Mouse (Mus musculus) embryonic stem cell, embryonic (primary cell): Measurements from ENCODE around the gene Slc45a2.

Experiments
- CTCF ChIA-PET, 4 experiments: fragments of 300-600 bp in 2 of 4; fragments of 350-600 bp in 2 of 4; sonication (Branson Sonifier 250); formaldehyde crosslinking; loops; one replicate each; lab custom pipeline; 2022; ENCODE audit warnings: inconsistent platforms in 2 of 4; lab: Charles Lee
- POLR2A ChIA-PET, 4 experiments: fragments of 300-600 bp in 2 of 4; fragments of 350-600 bp in 2 of 4; sonication (Branson Sonifier 250); formaldehyde crosslinking; loops; one replicate each; lab custom pipeline; 2022; ENCODE audit warnings: antibody characterized with exemption in 4 of 4, inconsistent platforms in 1 of 4; lab: Charles Lee

The Slc45a2 gene

GRCm38 (mm10) chr15:10985756-10986155 is 14.8 kb upstream of the Slc45a2 start:
- POLR2A ChIA-PET = interaction anchor here in 3 of 4 experiments (0.6 to 1.0 kb wide), 4 partner anchors 8 to 1795 kb away, joined by 3 to 5 read pairs (median 4); partner anchors contain the start of gene Dnajc21 (in 1 of the 3)
- CTCF ChIA-PET = interaction anchor here in 1 of 4 experiments (0.9 kb wide), 1 partner anchor 65 kb away, joined by 3 read pairs; no protein-coding TSS in a partner anchor

- POLR2A ChIA-PET = interaction anchor here in 1 of 4 experiments (1.1 kb wide), 1 partner anchor 413 kb away, joined by 3 read pairs; the partner anchor contains the start of gene Tars
- CTCF ChIA-PET = interaction anchor here in 1 of 4 experiments (0.9 kb wide), 1 partner anchor 66 kb away, joined by 3 read pairs; no protein-coding TSS in a partner anchor
These were observed 14.0 kb upstream of the Slc45a2 start for GRCm38 (mm10) chr15:10986477-10986876.

- CTCF ChIA-PET = interaction anchor here in 3 of 4 experiments (0.5 to 2.5 kb wide), 9 partner anchors 9 to 520 kb away, joined by 3 to 16 read pairs (median 4); partner anchors contain the start of genes Amacr (in 1 of the 3) and Dnajc21 (in 1 of the 3)
- POLR2A ChIA-PET = interaction anchor here in 3 of 4 experiments (0.7 to 1.6 kb wide), 5 partner anchors 9 to 1048 kb away, joined by 3 to 14 read pairs (median 4); partner anchors contain the start of gene Amacr (in 3 of the 3)
These were observed 10.1 kb upstream of the Slc45a2 start for GRCm38 (mm10) chr15:10990411-10990810.

- ChIA-PET CTCF (interaction anchor here in 3 of 4 experiments (0.6 to 2.5 kb wide), 5 partner anchors 10 to 71 kb away, joined by 3 to 16 read pairs (median 4); partner anchors contain the start of gene Amacr (in 1 of the 3)), POLR2A (interaction anchor here in 3 of 4 experiments (0.6 to 1.6 kb wide), 4 partner anchors 10 to 297 kb away, joined by 3 to 14 read pairs (median 7); partner anchors contain the start of gene Amacr (in 3 of the 3))
These were observed 9.0 kb upstream of the Slc45a2 start for GRCm38 (mm10) chr15:10991566-10991965.

- CTCF ChIA-PET = interaction anchor here in 2 of 4 experiments (1.0 to 1.7 kb wide), 2 partner anchors 9 to 79 kb away, joined by 4 read pairs; no protein-coding TSS in a partner anchor
- POLR2A ChIA-PET = interaction anchor here in 3 of 4 experiments (0.5 to 2.0 kb wide), 7 partner anchors 18 to 993 kb away, joined by 3 to 11 read pairs (median 3); partner anchors contain the start of genes Tars (in 2 of the 3) and Amacr (in 1 of the 3)
These were observed 689 bp upstream of the Slc45a2 start for GRCm38 (mm10) chr15:10999832-11000231.

GRCm38 (mm10) chr15:11003791-11004190 is 3.3 kb downstream of the Slc45a2 start:
- ChIA-PET CTCF (interaction anchor here in 1 of 4 experiments (1.0 kb wide), 1 partner anchor 22 kb away, joined by 3 read pairs; the partner anchor contains the start of gene Amacr), POLR2A (interaction anchor here in 1 of 4 experiments (1.2 kb wide), 1 partner anchor 22 kb away, joined by 3 read pairs; the partner anchor contains the start of gene Amacr)

- CTCF ChIA-PET = interaction anchor here in 1 of 4 experiments (1.3 kb wide), 1 partner anchor 402 kb away, joined by 3 read pairs; no protein-coding TSS in a partner anchor
- POLR2A ChIA-PET = no interaction called here
These were observed 4.1 kb downstream of the Slc45a2 start for GRCm38 (mm10) chr15:11004646-11005045.

- CTCF ChIA-PET = interaction anchor here (0.6 to 2.4 kb wide), 21 partner anchors 8 to 398 kb away, joined by 3 to 27 read pairs (median 4); partner anchors contain the start of genes Rxfp3 (in 2 of the 4), Amacr (in 1 of the 4) and Slc45a2 (in 1 of the 4)
These were observed 8.2 kb downstream of the Slc45a2 start for GRCm38 (mm10) chr15:11008756-11009155.

GRCm38 (mm10) chr15:11010976-11011548 is 10.5 kb downstream of the Slc45a2 start:
- CTCF ChIA-PET = no interaction called here
- POLR2A ChIA-PET = no interaction called here

More at GRCm38 (mm10) chr15:11008756-11009155, 8.2 kb downstream of the Slc45a2 start:
- POLR2A ChIA-PET = interaction anchor here in 1 of 4 experiments (0.5 to 1.2 kb wide), 3 partner anchors 56 to 379 kb away, joined by 3 to 4 read pairs (median 3); partner anchors contain the start of gene Adamts12

GRCm38 (mm10) chr15:11014931-11015330 is 14.4 kb downstream of the Slc45a2 start:
- POLR2A ChIA-PET = interaction anchor here in 1 of 4 experiments (0.8 kb wide), 1 partner anchor 385 kb away, joined by 5 read pairs; no protein-coding TSS in a partner anchor
- CTCF ChIA-PET = no interaction called here

GRCm38 (mm10) chr15:11026801-11027561 is 26.5 kb downstream of the Slc45a2 start:
- ChIA-PET CTCF (no interaction called here), POLR2A (no interaction called here)

GRCm38 (mm10) chr15:11030188-11030587 is 29.7 kb downstream of the Slc45a2 start:
- CTCF ChIA-PET = no interaction called here

GRCm38 (mm10) chr15:11035947-11036474 is 35.5 kb downstream of the Slc45a2 start:
- POLR2A ChIA-PET = interaction anchor here in 2 of 4 experiments (1.1 to 2.1 kb wide), 3 partner anchors 54 to 347 kb away, joined by 3 to 7 read pairs (median 3); partner anchors contain the start of gene Amacr (in 2 of the 2)
- CTCF ChIA-PET = interaction anchor here in 3 of 4 experiments (0.6 to 3.4 kb wide), 5 partner anchors 54 to 372 kb away, joined by 3 to 21 read pairs (median 5); no protein-coding TSS in a partner anchor

More at GRCm38 (mm10) chr15:11030188-11030587, 29.7 kb downstream of the Slc45a2 start:
- POLR2A ChIA-PET = no interaction called here

GRCm38 (mm10) chr15:11036535-11037375 is 36.2 kb downstream of the Slc45a2 start:
- POLR2A ChIA-PET = interaction anchor here in 2 of 4 experiments (1.0 to 2.1 kb wide), 6 partner anchors 54 to 363 kb away, joined by 3 to 7 read pairs (median 4); partner anchors contain the start of genes Amacr (in 2 of the 2), C1qtnf3 (in 1 of the 2) and Tars (in 1 of the 2)
- CTCF ChIA-PET = interaction anchor here (0.5 to 3.4 kb wide), 14 partner anchors 22 to 371 kb away, joined by 3 to 26 read pairs (median 4); partner anchors contain the start of gene Adamts12 (in 1 of the 4)

GRCm38 (mm10) chr15:11037376-11037695 is 36.8 kb downstream of the Slc45a2 start:
- POLR2A ChIA-PET = interaction anchor here in 3 of 4 experiments (0.6 to 2.1 kb wide), 7 partner anchors 55 to 567 kb away, joined by 3 to 7 read pairs (median 5); partner anchors contain the start of genes Amacr (in 1 of the 3), C1qtnf3 (in 1 of the 3), Dnajc21 (in 1 of the 3) and Tars (in 1 of the 3)

GRCm38 (mm10) chr15:11037711-11038110 is 37.2 kb downstream of the Slc45a2 start, which contains the start of gene Rxfp3:
Gene Rxfp3 (minus strand): TSS chr15:11037991.
- ChIA-PET POLR2A (interaction anchor here in 3 of 4 experiments (0.6 to 2.1 kb wide), 8 partner anchors 55 to 567 kb away, joined by 3 to 7 read pairs (median 4); partner anchors contain the start of genes Tars (in 2 of the 3), Amacr (in 1 of the 3), C1qtnf3 (in 1 of the 3) and Dnajc21 (in 1 of the 3)), CTCF (interaction anchor here in 3 of 4 experiments (0.5 to 3.4 kb wide), 13 partner anchors 27 to 1055 kb away, joined by 3 to 26 read pairs (median 5); partner anchors contain the start of gene Adamts12 (in 1 of the 3))

More at GRCm38 (mm10) chr15:11037376-11037695, 36.8 kb downstream of the Slc45a2 start:
- CTCF ChIA-PET = interaction anchor here in 3 of 4 experiments (0.6 to 3.4 kb wide), 12 partner anchors 27 to 371 kb away, joined by 3 to 26 read pairs (median 5); partner anchors contain the start of gene Adamts12 (in 1 of the 3)
